Mouse (Mus musculus) bone marrow, adult 2 months (tissue): ENCODE data around the gene Bag6. TPM values are rescaled to one million over a fixed set of nuclear protein-coding genes. Genes with fewer than 3 reads are reported as not detected.

Source experiments
- H3K27ac ChIP-seq: fragments of 200-500 bp; 2 replicates; pipeline ENCODE4 v1.5.1; 2012; ENCODE audit warnings: low read depth, mild to moderate bottlenecking, control low read depth, inconsistent platforms, low read length; ENCODE audit not compliant: control insufficient read depth, poor library complexity, insufficient read depth
- H3K4me1 ChIP-seq: fragments of 200-500 bp; 2 replicates; pipeline ENCODE4 v1.6.1; 2011; ENCODE audit warnings: low read length; ENCODE audit not compliant: control insufficient read depth, insufficient read depth
- H3K4me3 ChIP-seq: fragments of 200-500 bp; replicated peaks from 2 replicates; pipeline ENCODE3; 2011; ENCODE audit warnings: mild to moderate bottlenecking, low read depth, low read length, control low read depth; ENCODE audit not compliant: control insufficient read depth
- CTCF ChIP-seq: fragments of 200-500 bp; IDR thresholded peaks from 2 replicates; pipeline ENCODE4 v1.5.1; 2011; ENCODE audit warnings: low read length, control low read depth; ENCODE audit not compliant: control insufficient read depth, insufficient read depth
- POLR2A ChIP-seq: fragments of 200-500 bp; IDR thresholded peaks from 2 replicates; pipeline ENCODE4 v1.6.1; 2011; ENCODE audit warnings: low read depth, mild to moderate bottlenecking, control low read depth, low read length, borderline replicate concordance; ENCODE audit not compliant: control insufficient read depth
- WGBS: fragments of 180-500 bp; shearing (Covaris S2); methylation state at CpG from one replicate; pipeline ENCODE4 v1.1.7; 2018; 5-methylcytosine and 5-hydroxymethylcytosine counted together
- polyA plus RNA-seq: library from polyadenylated mRNA; stranded (reverse); fragments of >200 nt; gene quantifications from 2 replicates; pipeline ENCODE4 v1.2.4, GENCODE M21; 2011; ENCODE audit warnings: low replicate concordance; ENCODE audit not compliant: missing spikeins, insufficient read depth, insufficient read length

The Bag6 gene
- polyA plus RNA-seq, 1 experiment = 195 TPM

DNA sequence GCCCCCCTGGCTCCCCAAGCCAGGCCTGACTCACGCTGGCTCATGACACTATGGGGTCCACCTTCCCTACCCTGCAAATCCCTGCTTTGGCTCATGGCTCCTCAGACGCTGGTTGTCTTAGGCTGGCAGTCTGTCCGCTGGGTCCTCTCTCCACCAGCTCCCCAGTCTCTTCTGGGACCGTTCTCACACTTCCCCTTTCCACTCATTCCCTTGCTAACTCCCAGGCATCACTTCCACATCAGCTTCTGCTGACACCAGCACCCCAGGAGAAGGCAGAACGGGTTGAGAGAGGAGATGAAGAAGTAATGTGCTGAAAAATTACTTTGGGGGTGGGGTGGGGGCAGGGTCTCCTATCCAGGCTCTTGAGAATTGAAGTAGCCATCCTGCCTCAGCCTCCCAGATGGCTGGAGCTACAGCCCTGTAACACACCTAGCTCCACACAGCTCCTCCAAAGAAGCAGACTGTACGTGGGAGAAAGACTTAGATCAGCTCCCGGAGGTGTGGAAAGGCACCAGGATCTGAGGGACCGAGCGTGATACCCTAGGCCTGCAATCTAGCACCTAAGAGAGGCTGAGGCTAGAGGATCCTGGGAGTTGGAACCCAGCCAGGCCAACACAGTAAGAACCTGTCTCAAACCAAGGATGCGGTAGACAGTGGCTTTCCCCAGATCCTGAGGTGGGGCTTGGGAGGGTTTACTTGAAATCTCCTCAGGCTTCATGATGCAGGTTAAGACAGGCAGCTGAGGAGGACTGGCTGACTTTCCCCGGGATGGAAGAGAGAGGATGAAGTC lies 37.7 kb downstream of the Bag6 start:
- H3K27ac ChIP-seq = peak overlapping the region; percentile 72
- H3K4me1 ChIP-seq = peaks cover 4% of the 10 kb centered on the region
- 47% methylated on average over 11 of the region's 11 CpGs for WGBS
- TF ChIP-seq CTCF (no peak), POLR2A (no peak)
- H3K4me3 ChIP-seq = no peak overlapping the region

DNA sequence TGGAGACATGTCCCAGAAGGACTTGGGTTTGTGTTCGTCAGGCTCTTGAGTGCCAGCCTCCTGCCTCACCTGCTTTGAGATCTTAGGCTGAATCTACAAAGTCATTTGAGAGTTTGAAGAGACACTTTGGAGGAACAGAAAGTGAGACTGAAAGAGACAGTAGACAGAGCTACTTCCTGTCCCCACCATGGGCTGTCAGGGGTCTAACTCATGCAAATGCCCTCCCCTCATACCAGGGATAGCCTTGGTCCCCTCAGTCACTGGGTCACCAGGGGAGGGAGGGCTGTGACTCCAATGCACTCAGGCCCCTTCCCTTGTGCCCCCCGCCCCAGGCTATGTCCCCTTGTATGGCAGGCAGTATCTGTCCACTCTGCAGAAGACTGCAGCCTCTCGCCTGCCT lies 38.4 kb downstream of the Bag6 start:
- H3K4me1 ChIP-seq = peaks cover 4% of the 10 kb centered on the region
- TF ChIP-seq CTCF (no peak), POLR2A (no peak)
- 56% methylated on average over 3 of the region's 3 CpGs for WGBS
- H3K27ac ChIP-seq = peak overlapping the region; percentile 72
- H3K4me3 ChIP-seq = no peak overlapping the region

DNA sequence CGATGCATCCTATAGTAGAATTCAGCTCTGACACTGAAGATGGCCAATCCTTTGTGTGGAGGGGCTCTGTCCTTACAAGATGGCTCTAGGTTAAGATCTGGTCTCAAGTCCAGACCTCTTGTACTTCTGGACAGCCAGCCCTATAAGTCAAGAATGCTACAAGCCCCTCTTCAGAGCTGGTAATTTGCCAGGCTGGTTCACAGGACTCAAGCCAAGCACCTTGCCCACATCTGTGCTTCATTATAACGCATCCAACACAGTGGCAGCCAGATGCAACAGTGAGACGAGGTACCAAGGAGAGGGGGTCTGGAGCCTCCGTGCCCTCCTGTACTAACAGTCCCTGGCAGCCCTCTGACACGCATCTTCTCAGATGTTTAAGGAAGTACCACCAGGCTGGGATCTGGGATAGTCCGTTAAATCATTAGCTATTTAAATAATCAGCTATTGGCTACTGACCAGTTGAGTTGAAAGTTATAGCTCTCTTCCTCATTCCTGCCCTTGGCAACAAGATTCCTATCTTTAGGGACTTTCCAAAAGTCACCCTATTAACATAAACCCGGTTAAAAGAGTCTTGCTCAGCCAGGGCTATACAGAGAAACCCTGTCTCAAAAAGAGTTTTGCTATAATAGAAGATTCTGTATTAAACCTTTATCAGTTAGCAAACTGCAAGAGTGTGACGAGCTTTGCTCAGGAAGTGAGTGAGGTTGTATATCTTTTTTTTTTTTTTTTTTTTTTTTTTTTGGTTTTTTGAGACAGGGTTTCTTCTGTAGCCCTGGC lies 39.4 kb downstream of the Bag6 start:
- no peak overlapping the region for H3K4me3 ChIP-seq
- peaks cover 4% of the 10 kb centered on the region for H3K4me1 ChIP-seq
- 44% methylated on average over 8 of the region's 8 CpGs for WGBS
- TF ChIP-seq POLR2A = no peak
- TF ChIP-seq CTCF = no peak
- no peak overlapping the region for H3K27ac ChIP-seq

DNA sequence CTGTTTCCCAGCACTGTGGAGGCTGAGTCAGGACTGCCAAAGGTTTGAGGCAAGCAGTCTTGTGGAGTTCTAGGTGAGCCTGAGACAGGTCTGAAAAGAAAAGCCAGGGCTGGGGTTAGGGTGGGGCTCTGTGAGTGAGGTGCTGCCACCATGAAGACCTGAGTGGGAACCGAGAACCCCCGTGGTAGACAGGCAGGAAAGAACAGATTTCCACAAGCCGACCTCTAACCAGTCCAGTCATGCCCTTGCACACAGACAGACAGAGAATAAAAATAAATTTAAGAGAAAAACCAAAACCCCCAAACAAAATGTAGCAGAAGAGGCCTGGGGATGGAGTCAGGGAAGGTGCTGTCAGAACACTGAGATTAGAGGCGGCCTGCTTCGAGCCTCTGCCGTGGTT lies 40.4 kb downstream of the Bag6 start:
- TF ChIP-seq CTCF (no peak), POLR2A (no peak)
- no peak overlapping the region for H3K27ac ChIP-seq
- 62% methylated on average over 6 of the region's 6 CpGs for WGBS
- no peak overlapping the region for H3K4me3 ChIP-seq
- peaks cover 4% of the 10 kb centered on the region for H3K4me1 ChIP-seq

DNA sequence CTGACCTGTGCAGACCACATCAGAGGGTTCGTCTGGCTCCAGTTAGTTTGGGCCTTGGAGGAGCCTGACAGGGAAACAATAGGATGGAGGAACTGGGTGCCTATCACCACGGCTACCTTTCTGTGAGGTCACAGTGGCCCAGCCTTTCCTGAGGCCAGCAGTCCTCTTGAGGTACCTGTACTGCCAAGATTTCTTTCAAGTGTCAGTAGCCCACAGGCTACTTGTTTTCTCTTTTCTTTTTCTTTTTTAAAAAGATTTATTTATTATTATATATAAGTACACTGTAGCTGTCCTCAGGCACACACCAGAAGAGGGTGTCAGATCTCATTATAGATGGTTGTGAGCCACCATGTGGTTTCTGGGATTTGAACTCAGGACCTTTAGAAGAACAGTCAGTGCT lies 41.0 kb downstream of the Bag6 start, which contains the start of gene Aif1:
Gene Aif1, minus strand, starts transcription at position 101 of the 400 bp plus-strand sequence.
- no peak within 1 kb of the TSS for H3K27ac ChIP-seq
- no peak within 1 kb of the TSS for H3K4me3 ChIP-seq
- WGBS = 79% methylated on average over 2 of the region's 2 CpGs
- H3K4me1 ChIP-seq = peaks cover 4% of the 10 kb centered on the region
- TF ChIP-seq POLR2A (no peak), CTCF (no peak)

DNA sequence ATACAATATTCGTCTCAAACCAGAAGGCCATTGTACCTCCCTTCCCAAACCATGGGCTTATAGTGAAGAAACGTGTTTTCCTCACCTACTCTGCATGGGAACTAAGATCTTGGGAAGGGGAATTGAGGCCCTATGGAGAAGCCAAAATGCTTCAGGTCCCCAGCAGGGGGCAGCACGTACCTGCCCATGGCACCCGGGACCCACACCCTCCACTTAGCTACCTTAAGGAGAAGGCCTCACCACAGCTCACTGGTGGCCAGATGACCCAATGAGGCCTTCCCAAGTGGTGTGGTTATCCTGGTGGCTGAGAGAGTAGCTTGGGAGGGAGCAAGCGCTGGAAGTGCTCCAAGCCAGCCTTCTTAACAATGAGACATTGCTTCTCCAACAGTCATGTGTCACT lies 43.5 kb downstream of the Bag6 start:
- peaks cover 2% of the 10 kb centered on the region; the same call in 1 of the 2 replicates for H3K4me1 ChIP-seq
- WGBS = 7% methylated on average over 5 of the region's 5 CpGs
- H3K27ac ChIP-seq = no peak overlapping the region
- TF ChIP-seq POLR2A (no peak), CTCF (peak; percentile 96)
- H3K4me3 ChIP-seq = no peak overlapping the region

DNA sequence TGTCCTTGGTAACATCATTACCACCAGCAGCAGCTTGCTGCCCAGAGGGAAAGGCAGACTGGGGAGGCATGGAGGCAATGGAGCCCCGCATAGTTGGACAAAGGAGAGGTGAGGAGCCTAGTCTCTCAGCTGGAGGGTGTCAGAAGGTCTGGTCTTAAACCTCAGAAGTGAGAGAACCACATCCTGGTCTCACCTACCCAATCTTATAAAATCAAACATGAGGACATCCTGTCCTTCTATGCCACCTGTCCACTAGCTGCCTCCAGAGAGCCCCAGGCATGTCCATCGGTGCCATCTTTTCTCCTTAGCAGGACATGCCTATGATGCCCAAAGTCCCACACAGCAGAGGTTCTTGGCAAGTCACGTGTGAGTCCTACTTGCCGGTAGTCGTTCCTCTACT lies 45.1 kb downstream of the Bag6 start:
- Histone ChIP-seq H3K4me1 (peaks cover 1% of the 10 kb centered on the region), H3K27ac (no peak overlapping the region), H3K4me3 (no peak overlapping the region)
- WGBS = 79% methylated on average over 5 of the region's 5 CpGs
- TF ChIP-seq POLR2A (no peak), CTCF (no peak)

DNA sequence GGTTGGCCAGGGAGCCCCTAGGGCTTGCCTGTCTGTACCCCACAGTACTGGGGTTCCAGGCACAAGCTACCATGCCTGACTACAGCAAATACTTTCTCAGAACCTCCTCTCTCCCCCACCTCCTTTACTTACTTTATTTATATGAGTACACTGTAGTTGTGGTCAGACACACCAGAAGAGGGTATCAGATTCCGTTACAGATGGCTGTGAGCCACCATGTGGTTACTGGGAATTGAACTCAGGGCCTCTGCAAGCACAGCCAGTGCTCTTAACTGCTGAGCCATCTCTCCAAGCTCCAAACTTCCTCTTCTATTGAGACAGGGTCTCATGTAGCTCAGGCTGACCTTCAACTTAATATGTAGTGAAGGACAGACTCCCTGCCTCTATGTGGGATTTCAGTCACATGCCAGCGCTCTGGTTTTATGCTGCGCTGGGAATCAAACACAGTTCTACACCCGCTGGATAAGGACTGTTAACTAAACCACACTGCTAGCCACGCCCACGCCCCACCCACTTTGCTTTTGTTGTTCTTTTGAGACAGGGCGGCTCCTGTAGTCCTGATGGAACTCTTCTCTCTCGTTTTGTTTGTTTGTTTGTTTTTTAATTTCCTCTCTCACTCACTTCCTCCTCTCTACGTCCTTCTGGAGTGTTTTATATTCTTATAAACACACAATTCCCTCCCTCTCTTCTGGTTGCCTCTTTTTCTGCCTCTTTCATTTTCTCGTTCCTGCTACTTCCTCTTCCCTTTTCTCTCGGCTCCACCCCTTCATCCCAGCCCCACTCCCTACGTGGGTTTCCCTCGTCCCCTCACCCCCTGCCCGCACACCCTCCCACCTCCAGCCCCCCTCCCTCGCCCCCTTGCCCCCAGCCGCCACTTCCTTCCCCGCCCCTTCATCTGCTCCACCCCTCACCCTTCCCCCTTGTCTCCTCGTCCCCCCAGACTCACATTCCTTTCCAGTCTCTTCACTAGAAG lies 50.9 kb downstream of the Bag6 start:
- Histone ChIP-seq H3K27ac (peak overlapping the region; percentile 76), H3K4me1 (peaks cover 7% of the 10 kb centered on the region), H3K4me3 (peak overlapping the region; percentile 64)
- 1% methylated on average over 18 of the region's 18 CpGs for WGBS
- no peak for TF ChIP-seq POLR2A
